Mouse (Mus musculus): Measurements from ENCODE around the gene Gm17651. TPM values are rescaled to one million over a fixed set of nuclear protein-coding genes. Genes with fewer than 3 reads are reported as not detected.

The Gm17651 gene
- polyA plus RNA-seq (2015; fragmentation: Nextera tagmentation; extraction: Ambion mirVana): not detected in 2 replicates

DNA sequence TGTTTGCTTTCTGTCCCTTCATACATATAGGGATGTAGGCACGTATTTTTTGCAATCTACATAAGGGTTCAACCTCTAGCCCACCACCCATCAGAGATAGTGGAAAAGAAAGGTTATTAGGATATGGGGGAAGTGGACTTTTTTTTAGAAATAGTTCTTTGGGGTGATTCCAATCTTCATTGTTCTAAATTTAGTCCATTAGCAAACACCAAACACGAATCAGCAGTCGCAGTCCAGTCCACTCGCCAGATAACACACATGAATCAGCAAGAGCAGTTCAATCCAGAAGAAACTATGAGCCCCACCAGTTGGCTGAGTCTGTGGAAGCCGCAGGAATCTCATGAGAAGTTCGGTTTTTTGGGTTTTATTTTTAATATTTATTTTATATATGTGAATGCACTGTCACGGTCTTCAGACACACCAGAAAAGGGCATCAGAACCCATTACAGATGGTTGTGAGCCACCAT lies at the start of gene Gm17651:
Gene Gm17651, minus strand, starts transcription at position 51 of the 467 bp plus-strand sequence.
- Histone ChIP-seq H3K4me3 (no peak within 1 kb of the TSS), H3K9ac (replicated peaks) (no peak within 1 kb of the TSS), H3K36me3 (peaks cover 9% of the 10 kb centered on the region; the same call in 1 of the 2 replicates), H3K27me3 (no peaks in the 10 kb centered on the region), H3K9me3 (no peaks in the 10 kb centered on the region), H3K4me2 (replicated peaks) (no peak within 1 kb of the TSS), H3K4me1 (no peaks in the 10 kb centered on the region), H3K27ac (replicated peaks) (no peak within 1 kb of the TSS)
- no peak for ATAC-seq (replicated peaks)
- 93% methylated on average over 7 of the region's 7 CpGs for WGBS

- Histone ChIP-seq H3K36me3 (no peaks in the 10 kb centered on the region; the same call in 1 of the 2 replicates), H3K4me3 (no peak overlapping the region), H3K9me3 (0 out of 2 replicates have a peak, but pooled peaks cover 5% of the 10 kb centered on the region), H3K9ac (replicated peaks) (no peak overlapping the region), H3K27me3 (no peaks in the 10 kb centered on the region), H3K4me2 (replicated peaks) (no peak overlapping the region), H3K4me1 (no peaks in the 10 kb centered on the region), H3K27ac (replicated peaks) (no peak overlapping the region)
- 84% methylated on average over 9 of the region's 9 CpGs for WGBS
- ATAC-seq (replicated peaks): no peak
Observed at GRCm38 (mm10) chr3:97719116-97719515, 44.6 kb upstream of the Gm17651 start.

DNA sequence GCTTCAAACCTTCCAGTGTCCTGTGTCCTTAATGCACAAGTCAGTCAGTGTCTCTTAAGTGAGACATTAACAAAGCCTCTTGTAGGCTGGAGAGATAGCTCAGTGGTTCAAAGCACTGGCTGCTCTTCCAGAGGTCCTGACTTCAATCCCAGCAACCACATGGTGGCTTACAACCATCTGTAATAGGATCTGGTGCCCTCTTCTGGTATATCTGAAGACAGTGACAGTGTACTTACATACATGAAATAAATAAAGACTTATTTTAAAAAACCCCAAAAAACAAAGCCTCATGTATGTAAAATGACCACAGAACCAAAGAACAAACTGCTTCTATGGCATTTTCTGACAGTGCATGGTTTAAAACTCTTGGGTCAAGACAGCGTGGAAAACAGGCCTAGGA lies 41.4 kb upstream of the Gm17651 start:
- Histone ChIP-seq H3K4me1 (no peaks in the 10 kb centered on the region), H3K9me3 (no peaks in the 10 kb centered on the region), H3K9ac (replicated peaks) (no peak overlapping the region), H3K27ac (replicated peaks) (no peak overlapping the region), H3K4me3 (no peak overlapping the region), H3K36me3 (no peaks in the 10 kb centered on the region; the same call in 1 of the 2 replicates), H3K4me2 (replicated peaks) (no peak overlapping the region), H3K27me3 (no peaks in the 10 kb centered on the region)
- ATAC-seq (replicated peaks): no peak
- WGBS: 91% methylated on average over 1 of the region's 1 CpGs

- no peaks in the 10 kb centered on the region for H3K9me3 ChIP-seq
- no peaks in the 10 kb centered on the region for H3K27me3 ChIP-seq
- H3K36me3 ChIP-seq: no peaks in the 10 kb centered on the region
- no peak overlapping the region for H3K27ac ChIP-seq (replicated peaks)
- 70% methylated on average over 5 of the region's 5 CpGs for WGBS
- no peak overlapping the region for H3K9ac ChIP-seq (replicated peaks)
- no peak overlapping the region for H3K4me2 ChIP-seq (replicated peaks)
- H3K4me1 ChIP-seq: no peaks in the 10 kb centered on the region
- no peak for ATAC-seq (replicated peaks)
- H3K4me3 ChIP-seq: no peak overlapping the region
Observed at GRCm38 (mm10) chr3:97710881-97711280, 36.4 kb upstream of the Gm17651 start.

GRCm38 (mm10) chr3:97710134-97710533 lies 35.6 kb upstream of the Gm17651 start:
- Histone ChIP-seq H3K4me1 (no peaks in the 10 kb centered on the region), H3K27me3 (no peaks in the 10 kb centered on the region), H3K36me3 (no peaks in the 10 kb centered on the region), H3K4me2 (replicated peaks) (no peak overlapping the region), H3K27ac (replicated peaks) (no peak overlapping the region), H3K9ac (replicated peaks) (no peak overlapping the region), H3K9me3 (no peaks in the 10 kb centered on the region), H3K4me3 (no peak overlapping the region)
- WGBS: 93% methylated on average over 11 of the region's 11 CpGs
- ATAC-seq (replicated peaks): no peak

DNA sequence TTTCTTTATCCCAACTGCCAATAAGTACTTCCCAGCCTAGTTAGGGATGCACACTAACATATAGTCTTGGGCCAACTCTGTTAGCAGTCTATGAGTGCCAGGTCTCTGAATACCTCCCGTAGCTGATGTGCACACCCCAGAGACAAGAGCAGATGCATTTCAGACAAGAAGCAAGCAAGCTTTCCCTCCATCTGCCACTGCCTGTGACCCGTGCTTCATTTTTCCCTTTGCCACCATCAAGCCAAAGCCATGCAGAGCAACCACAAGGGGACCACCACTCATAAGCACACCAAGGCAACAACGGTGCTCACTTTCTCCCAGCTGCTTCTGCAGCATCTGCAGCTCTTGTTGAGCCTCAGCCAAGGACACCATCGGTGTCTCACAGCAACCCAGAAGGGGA lies 32.1 kb upstream of the Gm17651 start:
- no peak overlapping the region for H3K4me3 ChIP-seq
- no peaks in the 10 kb centered on the region for H3K4me1 ChIP-seq
- no peaks in the 10 kb centered on the region for H3K27me3 ChIP-seq
- ATAC-seq (replicated peaks): no peak
- H3K9me3 ChIP-seq: no peaks in the 10 kb centered on the region
- no peak overlapping the region for H3K4me2 ChIP-seq (replicated peaks)
- H3K27ac ChIP-seq (replicated peaks): no peak overlapping the region
- 87% methylated on average over 4 of the region's 4 CpGs for WGBS
- no peak overlapping the region for H3K9ac ChIP-seq (replicated peaks)
- H3K36me3 ChIP-seq: no peaks in the 10 kb centered on the region; the same call in 1 of the 2 replicates

GRCm38 (mm10) chr3:97705508-97705907 lies 31.0 kb upstream of the Gm17651 start:
- H3K27ac ChIP-seq (replicated peaks): no peak overlapping the region
- 89% methylated on average over 3 of the region's 3 CpGs for WGBS
- ATAC-seq (replicated peaks): no peak

DNA sequence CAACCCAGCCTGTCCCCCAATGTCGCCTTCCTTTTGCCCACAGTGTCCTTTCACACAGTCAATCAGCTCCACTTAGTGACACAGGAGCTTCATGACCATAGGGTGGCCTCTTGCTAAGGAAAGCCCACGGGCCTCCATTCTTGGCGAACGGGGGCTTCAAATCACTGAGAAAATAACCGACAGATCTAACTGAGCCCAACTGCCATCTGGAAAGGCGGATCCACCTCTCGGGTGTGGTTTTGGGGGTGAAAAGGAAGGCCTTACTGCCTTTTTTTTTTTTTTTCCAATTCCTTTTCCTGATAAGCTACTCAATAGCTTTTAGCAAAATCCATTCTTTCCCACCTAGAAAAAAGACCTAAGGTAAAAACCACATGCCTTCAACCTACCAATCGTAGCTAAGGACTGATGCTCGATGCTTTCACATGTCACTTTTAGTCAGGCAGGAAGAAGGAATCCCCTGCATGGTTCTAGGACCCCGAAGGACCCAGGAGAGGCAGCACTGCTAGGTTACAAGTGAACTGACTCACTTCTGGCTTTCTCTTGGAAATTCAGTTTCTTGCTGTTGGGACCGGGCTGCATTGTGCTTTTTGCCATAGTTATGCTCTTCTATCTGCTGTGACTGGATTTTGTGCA lies 28.1 kb upstream of the Gm17651 start:
- ATAC-seq (replicated peaks): no peak
- Histone ChIP-seq H3K9me3 (no peaks in the 10 kb centered on the region), H3K4me3 (no peak overlapping the region), H3K4me2 (replicated peaks) (no peak overlapping the region), H3K4me1 (no peaks in the 10 kb centered on the region), H3K27ac (replicated peaks) (no peak overlapping the region), H3K27me3 (no peaks in the 10 kb centered on the region), H3K36me3 (no peaks in the 10 kb centered on the region; the same call in 1 of the 2 replicates), H3K9ac (replicated peaks) (no peak overlapping the region)
- 94% methylated on average over 11 of the region's 11 CpGs for WGBS

More at GRCm38 (mm10) chr3:97705508-97705907, 31.0 kb upstream of the Gm17651 start:
- H3K36me3 ChIP-seq: no peaks in the 10 kb centered on the region; the same call in 1 of the 2 replicates
- no peaks in the 10 kb centered on the region for H3K4me1 ChIP-seq
- no peak overlapping the region for H3K9ac ChIP-seq (replicated peaks)
- no peak overlapping the region for H3K4me3 ChIP-seq
- H3K9me3 ChIP-seq: no peaks in the 10 kb centered on the region
- no peaks in the 10 kb centered on the region for H3K27me3 ChIP-seq
- no peak overlapping the region for H3K4me2 ChIP-seq (replicated peaks)

- no peaks in the 10 kb centered on the region; the same call in 1 of the 2 replicates for H3K36me3 ChIP-seq
- no peak overlapping the region for H3K4me2 ChIP-seq (replicated peaks)
- no peak overlapping the region for H3K27ac ChIP-seq (replicated peaks)
- H3K9me3 ChIP-seq: no peaks in the 10 kb centered on the region
- H3K9ac ChIP-seq (replicated peaks): no peak overlapping the region
- no peak for ATAC-seq (replicated peaks)
- H3K4me3 ChIP-seq: no peak overlapping the region
- WGBS: 76% methylated on average over 3 of the region's 3 CpGs
- no peaks in the 10 kb centered on the region for H3K4me1 ChIP-seq
- no peaks in the 10 kb centered on the region for H3K27me3 ChIP-seq
Observed at GRCm38 (mm10) chr3:97701198-97701597, 26.7 kb upstream of the Gm17651 start.

DNA sequence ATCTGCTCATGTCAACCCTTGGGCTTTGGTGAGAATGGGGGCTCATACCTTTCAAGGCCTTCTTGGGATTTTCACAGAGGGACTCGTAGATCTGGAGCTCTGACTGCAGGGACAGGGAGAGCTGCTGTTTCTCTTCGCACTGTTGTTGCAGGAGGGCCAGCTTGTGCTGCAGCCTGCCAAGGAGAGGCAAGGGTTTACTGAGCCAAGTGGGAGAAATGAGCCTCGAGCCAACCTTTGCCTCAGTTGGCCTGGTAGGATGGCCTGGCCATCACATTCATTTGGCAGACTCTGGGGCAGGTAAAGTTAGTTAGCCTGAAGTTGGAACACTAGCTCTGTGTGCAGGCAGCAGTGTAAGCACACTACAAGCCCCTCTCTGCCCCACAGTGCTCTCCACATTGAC lies 24.6 kb upstream of the Gm17651 start:
- H3K4me3 ChIP-seq: no peak overlapping the region
- H3K9me3 ChIP-seq: no peaks in the 10 kb centered on the region
- H3K36me3 ChIP-seq: peaks cover 4% of the 10 kb centered on the region; the same call in 1 of the 2 replicates
- no peaks in the 10 kb centered on the region for H3K27me3 ChIP-seq
- H3K4me2 ChIP-seq (replicated peaks): no peak overlapping the region
- 79% methylated on average over 3 of the region's 3 CpGs for WGBS
- H3K4me1 ChIP-seq: no peaks in the 10 kb centered on the region
- H3K27ac ChIP-seq (replicated peaks): no peak overlapping the region
- no peak overlapping the region for H3K9ac ChIP-seq (replicated peaks)
- ATAC-seq (replicated peaks): no peak

DNA sequence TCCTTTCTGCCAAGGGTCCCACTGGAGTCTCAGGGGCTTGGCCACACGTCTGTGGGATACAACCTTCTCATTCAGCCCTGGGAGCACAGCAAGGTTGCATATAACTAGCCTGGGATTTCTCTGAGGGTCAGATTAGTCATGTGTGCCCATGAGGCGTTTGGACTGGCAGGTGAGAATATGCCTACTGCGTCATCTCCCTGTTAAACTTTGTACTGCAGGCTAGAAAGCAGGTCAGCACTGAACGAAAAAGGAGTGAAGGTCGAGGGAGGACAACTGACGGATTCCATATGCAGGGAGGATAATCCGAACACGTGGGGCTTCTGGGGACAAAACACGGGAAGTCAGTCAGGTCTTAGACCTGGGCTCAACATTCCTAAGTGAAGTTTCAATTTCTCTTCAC lies 22.8 kb upstream of the Gm17651 start:
- H3K9ac ChIP-seq (replicated peaks): no peak overlapping the region
- no peaks in the 10 kb centered on the region for H3K9me3 ChIP-seq
- no peak overlapping the region for H3K27ac ChIP-seq (replicated peaks)
- H3K4me1 ChIP-seq: no peaks in the 10 kb centered on the region
- H3K4me2 ChIP-seq (replicated peaks): no peak overlapping the region
- H3K27me3 ChIP-seq: no peaks in the 10 kb centered on the region
- 80% methylated on average over 9 of the region's 9 CpGs for WGBS
- H3K36me3 ChIP-seq: peaks cover 7% of the 10 kb centered on the region; the same call in 1 of the 2 replicates
- H3K4me3 ChIP-seq: no peak overlapping the region
- no peak for ATAC-seq (replicated peaks)

GRCm38 (mm10) chr3:97696866-97697265 lies 22.4 kb upstream of the Gm17651 start:
- Histone ChIP-seq H3K36me3 (peaks cover 7% of the 10 kb centered on the region; the same call in 1 of the 2 replicates), H3K27ac (replicated peaks) (no peak overlapping the region), H3K9ac (replicated peaks) (no peak overlapping the region), H3K27me3 (no peaks in the 10 kb centered on the region), H3K9me3 (no peaks in the 10 kb centered on the region), H3K4me3 (no peak overlapping the region), H3K4me1 (no peaks in the 10 kb centered on the region), H3K4me2 (replicated peaks) (no peak overlapping the region)
- ATAC-seq (replicated peaks): no peak
- 84% methylated on average over 9 of the region's 9 CpGs for WGBS

- Histone ChIP-seq H3K9me3 (no peaks in the 10 kb centered on the region), H3K9ac (replicated peaks) (no peak overlapping the region), H3K4me1 (no peaks in the 10 kb centered on the region), H3K4me2 (replicated peaks) (no peak overlapping the region), H3K36me3 (peaks cover 7% of the 10 kb centered on the region; the same call in 1 of the 2 replicates), H3K4me3 (no peak overlapping the region), H3K27ac (replicated peaks) (no peak overlapping the region), H3K27me3 (no peaks in the 10 kb centered on the region)
- no peak for ATAC-seq (replicated peaks)
- WGBS: 89% methylated on average over 6 of the region's 6 CpGs
Observed at GRCm38 (mm10) chr3:97693806-97694205, 19.3 kb upstream of the Gm17651 start.
